Mouse (Mus musculus) olfactory bulb, adult 2 months (tissue): ENCODE measurements around the gene Olfr287.

ENCODE experiments used
- CTCF ChIP-seq: fragments of 200-500 bp; IDR thresholded peaks from 2 replicates; pipeline ENCODE4 v1.5.1; 2012; ENCODE audit warnings: low read depth, mild to moderate bottlenecking, low read length, moderate library complexity; ENCODE audit not compliant: insufficient read depth
- POLR2A ChIP-seq: fragments of 200-500 bp; IDR thresholded peaks from 2 replicates; pipeline ENCODE4 v1.6.1; 2012; ENCODE audit warnings: mild to moderate bottlenecking, low read depth, low read length, moderate library complexity; ENCODE audit not compliant: insufficient read depth

DNA sequence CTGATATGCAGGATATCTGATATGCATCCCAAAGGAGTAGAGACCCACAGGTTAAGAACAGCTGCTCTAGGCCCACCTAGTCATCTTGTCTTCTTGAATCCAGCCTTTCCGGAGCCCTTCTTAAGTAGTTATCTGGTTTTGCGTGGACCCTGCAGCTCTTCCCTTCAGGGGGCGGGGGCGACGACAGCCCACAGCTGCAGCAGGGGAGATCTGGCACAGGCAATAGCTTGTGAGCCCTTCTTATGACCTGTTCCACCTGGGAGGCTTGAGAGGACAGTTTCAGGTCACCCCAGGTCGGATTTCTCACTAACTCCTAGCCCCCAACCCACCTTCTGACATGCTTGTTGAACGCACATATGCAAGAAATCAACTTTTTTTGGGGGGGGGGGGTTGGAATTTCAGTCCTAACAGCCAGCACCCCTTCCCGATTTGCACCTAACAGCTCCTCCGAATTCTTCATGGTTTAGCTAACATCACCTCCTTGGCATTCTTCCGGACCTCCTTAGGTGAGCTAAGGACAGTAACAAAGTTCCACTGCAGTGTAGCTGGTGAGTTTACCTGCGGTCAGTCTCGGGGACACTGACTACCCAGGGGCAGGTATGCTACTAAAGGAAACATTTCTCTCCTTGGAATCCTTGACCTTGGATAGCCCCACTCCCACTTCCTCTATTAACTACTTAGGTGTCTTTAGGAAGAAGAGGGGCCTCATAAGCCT lies 38.8 kb downstream of the Olfr287 start:
- TF ChIP-seq CTCF (no peak), POLR2A (no peak)
